Mouse (Mus musculus) forebrain, embryonic 13.5 days (tissue): ENCODE measurements around the gene Mxra7. TPM values are rescaled to one million over a fixed set of nuclear protein-coding genes. Genes with fewer than 3 reads are reported as not detected.

Experiments used
- ATAC-seq: fragments of 200-750 bp; cut with Nextera tagmentation; 2 replicates; pipeline ENCODE4 v1.8.0; 2017
- H3K27ac ChIP-seq: fragments of 300-500 bp; sonication (generic); 2 replicates; pipeline ENCODE4 v1.5.1; 2015; ENCODE audit warnings: inconsistent platforms, mild to moderate bottlenecking, moderate library complexity
- H3K27me3 ChIP-seq: fragments of 300-500 bp; sonication (generic); 2 replicates; pipeline ENCODE4 v1.6.1; 2015; ENCODE audit warnings: mild to moderate bottlenecking, inconsistent platforms
- H3K36me3 ChIP-seq: fragments of 300-500 bp; sonication (generic); 2 replicates; pipeline ENCODE4 v1.6.1; 2015; ENCODE audit warnings: mild to moderate bottlenecking, inconsistent platforms; ENCODE audit not compliant: poor library complexity, severe bottlenecking
- H3K4me1 ChIP-seq: fragments of 300-500 bp; sonication (generic); 2 replicates; pipeline ENCODE4 v1.6.1; 2015; ENCODE audit warnings: inconsistent platforms
- H3K4me2 ChIP-seq: fragments of 300-500 bp; sonication (generic); 2 replicates; pipeline ENCODE4 v1.6.1; 2015; ENCODE audit warnings: inconsistent platforms, mild to moderate bottlenecking, moderate library complexity
- H3K4me3 ChIP-seq: fragments of 300-500 bp; sonication (generic); 2 replicates; pipeline ENCODE4 v1.5.1; 2015; ENCODE audit warnings: mild to moderate bottlenecking, inconsistent platforms
- H3K9ac ChIP-seq: fragments of 300-500 bp; sonication (generic); 2 replicates; pipeline ENCODE4 v1.6.1; 2015; ENCODE audit warnings: mild to moderate bottlenecking, inconsistent platforms
- H3K9me3 ChIP-seq: fragments of 300-500 bp; sonication (generic); replicated peaks from 2 replicates; pipeline ENCODE4 v1.6.1; 2016; ENCODE audit warnings: inconsistent platforms
- WGBS: fragments of 180-500 bp; shearing (Covaris S2); methylation state at CpG from one replicate; pipeline ENCODE4 v1.1.7; 2015; 5-methylcytosine and 5-hydroxymethylcytosine counted together
- polyA plus RNA-seq: library from polyadenylated mRNA; unstranded; fragments of >200 nt; fragmentation: Nextera tagmentation; extraction: Ambion mirVana; gene quantifications from 2 replicates; pipeline ENCODE4 v1.2.1, GENCODE M21; 2015

Gene Mxra7
- polyA plus RNA-seq, 1 experiment from 2014 or later: 14.4 TPM

GRCm38 (mm10) chr11:116810983-116811901 is 16.6 kb downstream of the Mxra7 start:
- no peaks in the 10 kb centered on the region for H3K9me3 ChIP-seq
- peak overlapping the region; percentile 69 for H3K4me2 ChIP-seq
- 3% methylated on average over 31 of the region's 32 CpGs for WGBS
- H3K4me1 ChIP-seq: peaks cover 72% of the 10 kb centered on the region
- H3K9ac ChIP-seq: peak overlapping the region; percentile 62
- no peaks in the 10 kb centered on the region for H3K36me3 ChIP-seq
- peak; percentile 94 for ATAC-seq
- no peaks in the 10 kb centered on the region for H3K27me3 ChIP-seq
- peak overlapping the region; percentile 96 for H3K27ac ChIP-seq
- H3K4me3 ChIP-seq: peak overlapping the region; percentile 38

GRCm38 (mm10) chr11:116810528-116810927 is 17.3 kb downstream of the Mxra7 start:
- ATAC-seq: peak; percentile 6; the same call in 1 of the 2 replicates
- Histone ChIP-seq H3K4me3 (peak overlapping the region; percentile 38; the same call in 1 of the 2 replicates), H3K4me2 (peak overlapping the region; percentile 69), H3K36me3 (no peaks in the 10 kb centered on the region), H3K27ac (peak overlapping the region; percentile 96), H3K9me3 (no peaks in the 10 kb centered on the region), H3K27me3 (no peaks in the 10 kb centered on the region), H3K4me1 (peaks cover 72% of the 10 kb centered on the region), H3K9ac (peak overlapping the region; percentile 62)
- WGBS: 47% methylated on average over 11 of the region's 11 CpGs

GRCm38 (mm10) chr11:116809520-116809919 is 18.3 kb downstream of the Mxra7 start:
- ATAC-seq: no peak
- H3K9me3 ChIP-seq: no peaks in the 10 kb centered on the region
- WGBS: 86% methylated on average over 8 of the region's 8 CpGs

GRCm38 (mm10) chr11:116808811-116809395 is 18.9 kb downstream of the Mxra7 start:
- Histone ChIP-seq H3K9ac (peak overlapping the region; percentile 16; the same call in 1 of the 2 replicates), H3K9me3 (no peaks in the 10 kb centered on the region), H3K27ac (no peak overlapping the region), H3K27me3 (no peaks in the 10 kb centered on the region), H3K36me3 (no peaks in the 10 kb centered on the region), H3K4me1 (peaks cover 56% of the 10 kb centered on the region), H3K4me3 (no peak overlapping the region), H3K4me2 (no peak overlapping the region)
- ATAC-seq: no peak
- WGBS: 76% methylated on average over 11 of the region's 11 CpGs

More at GRCm38 (mm10) chr11:116809520-116809919, 18.3 kb downstream of the Mxra7 start:
- no peak overlapping the region for H3K4me2 ChIP-seq
- no peaks in the 10 kb centered on the region for H3K27me3 ChIP-seq
- no peak overlapping the region for H3K9ac ChIP-seq
- H3K4me3 ChIP-seq: no peak overlapping the region
- H3K36me3 ChIP-seq: no peaks in the 10 kb centered on the region
- peaks cover 62% of the 10 kb centered on the region for H3K4me1 ChIP-seq
- no peak overlapping the region for H3K27ac ChIP-seq

- 26% methylated on average over 7 of the region's 7 CpGs for WGBS
- peaks cover 47% of the 10 kb centered on the region for H3K4me1 ChIP-seq
Observed at GRCm38 (mm10) chr11:116807938-116808606, 19.8 kb downstream of the Mxra7 start.

GRCm38 (mm10) chr11:116807526-116807925 is 20.3 kb downstream of the Mxra7 start:
- Histone ChIP-seq H3K36me3 (no peaks in the 10 kb centered on the region), H3K9ac (no peak overlapping the region), H3K4me2 (no peak overlapping the region), H3K27me3 (no peaks in the 10 kb centered on the region), H3K9me3 (no peaks in the 10 kb centered on the region), H3K4me1 (peaks cover 42% of the 10 kb centered on the region), H3K27ac (peak overlapping the region; percentile 68), H3K4me3 (no peak overlapping the region)
- 58% methylated on average over 3 of the region's 3 CpGs for WGBS
- no peak for ATAC-seq

More at GRCm38 (mm10) chr11:116807938-116808606, 19.8 kb downstream of the Mxra7 start:
- Histone ChIP-seq H3K9ac (peak overlapping the region; percentile 16; the same call in 1 of the 2 replicates), H3K27ac (peak overlapping the region; percentile 68), H3K4me3 (no peak overlapping the region), H3K36me3 (no peaks in the 10 kb centered on the region), H3K9me3 (no peaks in the 10 kb centered on the region), H3K27me3 (no peaks in the 10 kb centered on the region), H3K4me2 (no peak overlapping the region)
- ATAC-seq: no peak

GRCm38 (mm10) chr11:116807116-116807515 is 20.7 kb downstream of the Mxra7 start:
- whole genome bisulfite sequencing: 53% methylated on average over 7 of the region's 7 CpGs

GRCm38 (mm10) chr11:116806136-116807071 is 21.4 kb downstream of the Mxra7 start:
- Histone ChIP-seq H3K4me1 (peaks cover 32% of the 10 kb centered on the region), H3K4me3 (no peak overlapping the region), H3K9me3 (no peaks in the 10 kb centered on the region), H3K9ac (no peak overlapping the region), H3K4me2 (no peak overlapping the region), H3K27ac (no peak overlapping the region), H3K27me3 (no peaks in the 10 kb centered on the region), H3K36me3 (no peaks in the 10 kb centered on the region)
- 82% methylated on average over 15 of the region's 15 CpGs for WGBS
- no peak for ATAC-seq

More at GRCm38 (mm10) chr11:116807116-116807515, 20.7 kb downstream of the Mxra7 start:
- no peak overlapping the region for H3K27ac ChIP-seq
- no peaks in the 10 kb centered on the region for H3K36me3 ChIP-seq
- H3K4me3 ChIP-seq: no peak overlapping the region
- no peak overlapping the region for H3K4me2 ChIP-seq
- H3K9ac ChIP-seq: no peak overlapping the region
- no peaks in the 10 kb centered on the region for H3K27me3 ChIP-seq
- no peak for ATAC-seq
- no peaks in the 10 kb centered on the region for H3K9me3 ChIP-seq
- peaks cover 38% of the 10 kb centered on the region for H3K4me1 ChIP-seq

GRCm38 (mm10) chr11:116802709-116803108 is 25.1 kb downstream of the Mxra7 start:
- 80% methylated on average over 5 of the region's 5 CpGs for WGBS
- ATAC-seq: no peak
- H3K27me3 ChIP-seq: no peaks in the 10 kb centered on the region
- H3K36me3 ChIP-seq: no peaks in the 10 kb centered on the region
- H3K27ac ChIP-seq: no peak overlapping the region
- H3K9me3 ChIP-seq: no peaks in the 10 kb centered on the region
- no peak overlapping the region for H3K4me2 ChIP-seq
- no peak overlapping the region for H3K4me3 ChIP-seq
- H3K9ac ChIP-seq: no peak overlapping the region
- peaks cover 4% of the 10 kb centered on the region; the same call in 1 of the 2 replicates for H3K4me1 ChIP-seq

GRCm38 (mm10) chr11:116801106-116801505 is 26.7 kb downstream of the Mxra7 start:
- WGBS: 78% methylated on average over 5 of the region's 5 CpGs
- H3K9ac ChIP-seq: no peak overlapping the region
- no peaks in the 10 kb centered on the region for H3K36me3 ChIP-seq
- H3K27me3 ChIP-seq: no peaks in the 10 kb centered on the region
- H3K9me3 ChIP-seq: no peaks in the 10 kb centered on the region
- H3K4me3 ChIP-seq: no peak overlapping the region
- H3K27ac ChIP-seq: no peak overlapping the region
- H3K4me2 ChIP-seq: no peak overlapping the region
- no peak for ATAC-seq
- H3K4me1 ChIP-seq: no peaks in the 10 kb centered on the region

- Histone ChIP-seq H3K4me3 (no peak overlapping the region), H3K9ac (no peak overlapping the region), H3K27ac (no peak overlapping the region), H3K9me3 (no peaks in the 10 kb centered on the region), H3K4me2 (no peak overlapping the region), H3K27me3 (no peaks in the 10 kb centered on the region), H3K4me1 (no peaks in the 10 kb centered on the region), H3K36me3 (no peaks in the 10 kb centered on the region)
- no peak for ATAC-seq
- 74% methylated on average over 5 of the region's 5 CpGs for WGBS
Observed at GRCm38 (mm10) chr11:116799364-116799763, 28.5 kb downstream of the Mxra7 start.
